Mouse (Mus musculus) embryo, embryonic 11 days (tissue): ENCODE results near the gene Slfn4.
"Not testable (repeated sequence)": the region's sequence is repeated elsewhere in the genome, so short reads cannot be mapped to it uniquely, and the experiment has no call there.

ENCODE experiments used
- DNase-seq: peaks from one replicate; pipeline ENCODE4 v3.0.0-alpha.2; 2015

The Slfn4 gene

GRCm38 (mm10) chr11:83174948-83175539 lies at the start of gene Slfn4:
Gene Slfn4, plus strand, starts transcription at chr11:83175186.
- DNase-seq, result no peak

GRCm38 (mm10) chr11:83125633-83126032 lies 49.4 kb upstream of the Slfn4 start:
- not testable (repeated sequence) for DNase-seq

DNA sequence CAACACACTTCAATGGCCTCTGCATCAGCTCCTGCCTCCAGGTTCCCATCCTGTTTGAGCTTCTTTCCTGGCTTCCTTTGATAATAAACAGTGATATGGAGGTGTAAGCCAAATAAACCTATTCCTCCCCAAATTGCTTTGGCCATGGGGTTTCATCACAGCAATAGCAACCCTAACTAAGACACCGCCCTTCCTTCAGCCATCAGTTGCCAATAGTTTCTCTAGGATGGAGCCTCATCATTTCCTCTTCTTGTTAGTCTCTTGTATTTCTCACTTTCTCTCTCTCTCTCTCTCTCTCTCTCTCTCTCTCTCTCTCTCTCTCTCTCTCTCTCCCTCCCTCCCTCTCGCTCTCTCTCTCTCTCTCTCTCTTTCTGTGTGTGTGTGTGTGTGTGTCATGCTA lies 37.7 kb upstream of the Slfn4 start:
- not testable (repeated sequence) for DNase-seq

GRCm38 (mm10) chr11:83148939-83149338 lies 26.0 kb upstream of the Slfn4 start:
- not testable (repeated sequence) for DNase-seq

- peak; percentile 11 for DNase-seq
Observed at GRCm38 (mm10) chr11:83191134-83191893, 16.3 kb downstream of the Slfn4 start, which contains the start of gene Slfn3. Gene Slfn3, plus strand, starts transcription at chr11:83191330.

- DNase-seq, result peak; percentile 56
Observed at GRCm38 (mm10) chr11:83192001-83192400, 17.0 kb downstream of the Slfn4 start.

GRCm38 (mm10) chr11:83205002-83205401 lies 30.0 kb downstream of the Slfn4 start:
- no peak for DNase-seq

- DNase-seq, result no peak
Observed at GRCm38 (mm10) chr11:83216119-83216518, 41.1 kb downstream of the Slfn4 start.

GRCm38 (mm10) chr11:83221328-83221877 lies 46.4 kb downstream of the Slfn4 start:
- no peak for DNase-seq

DNA sequence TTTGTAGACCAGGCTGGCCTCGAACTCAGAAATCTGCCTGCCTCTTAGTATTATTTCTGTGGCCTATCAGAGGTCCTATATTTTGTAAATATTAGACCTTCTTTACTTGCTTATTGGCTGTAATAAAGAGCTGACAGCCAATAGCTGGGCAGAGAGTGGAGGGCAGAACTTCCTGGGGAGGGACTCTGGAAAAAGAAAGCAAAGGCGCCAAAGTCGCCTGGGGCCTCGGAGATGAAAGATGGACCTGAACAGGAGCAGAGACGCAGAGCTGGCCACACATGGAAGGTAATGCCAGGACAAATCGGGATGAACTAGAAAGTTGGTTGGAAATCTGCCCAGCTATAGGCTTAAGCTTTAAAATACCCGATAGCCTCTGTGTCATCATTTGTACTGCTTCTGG lies 48.4 kb downstream of the Slfn4 start:
- no peak for DNase-seq

GRCm38 (mm10) chr11:83223793-83224192 lies 48.8 kb downstream of the Slfn4 start:
- not testable (repeated sequence) for DNase-seq

- DNase-seq, result no peak
Observed at GRCm38 (mm10) chr11:83224217-83224616, 49.2 kb downstream of the Slfn4 start.

DNA sequence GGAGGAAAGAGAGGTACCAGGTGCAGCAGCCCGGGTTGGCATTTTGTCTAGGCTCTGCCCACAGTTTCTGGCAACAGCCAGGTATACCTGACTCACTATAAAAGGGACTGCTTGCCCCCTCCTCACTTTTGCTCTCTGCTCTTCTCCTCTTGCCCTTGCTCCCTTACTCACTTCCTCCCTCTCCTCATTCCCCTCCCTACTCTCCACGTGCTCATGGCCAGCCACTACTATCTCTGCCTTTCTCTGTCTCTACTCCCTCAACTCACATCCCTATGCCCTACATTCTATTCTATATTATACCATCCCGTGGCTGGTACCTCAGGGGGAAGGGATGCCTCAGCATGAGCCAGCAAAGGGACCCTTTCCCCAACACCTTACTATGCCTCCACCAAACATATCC lies 49.8 kb downstream of the Slfn4 start:
- no peak for DNase-seq

- no peak for DNase-seq
Observed at GRCm38 (mm10) chr11:83225371-83225960, 50.5 kb downstream of the Slfn4 start.

DNA sequence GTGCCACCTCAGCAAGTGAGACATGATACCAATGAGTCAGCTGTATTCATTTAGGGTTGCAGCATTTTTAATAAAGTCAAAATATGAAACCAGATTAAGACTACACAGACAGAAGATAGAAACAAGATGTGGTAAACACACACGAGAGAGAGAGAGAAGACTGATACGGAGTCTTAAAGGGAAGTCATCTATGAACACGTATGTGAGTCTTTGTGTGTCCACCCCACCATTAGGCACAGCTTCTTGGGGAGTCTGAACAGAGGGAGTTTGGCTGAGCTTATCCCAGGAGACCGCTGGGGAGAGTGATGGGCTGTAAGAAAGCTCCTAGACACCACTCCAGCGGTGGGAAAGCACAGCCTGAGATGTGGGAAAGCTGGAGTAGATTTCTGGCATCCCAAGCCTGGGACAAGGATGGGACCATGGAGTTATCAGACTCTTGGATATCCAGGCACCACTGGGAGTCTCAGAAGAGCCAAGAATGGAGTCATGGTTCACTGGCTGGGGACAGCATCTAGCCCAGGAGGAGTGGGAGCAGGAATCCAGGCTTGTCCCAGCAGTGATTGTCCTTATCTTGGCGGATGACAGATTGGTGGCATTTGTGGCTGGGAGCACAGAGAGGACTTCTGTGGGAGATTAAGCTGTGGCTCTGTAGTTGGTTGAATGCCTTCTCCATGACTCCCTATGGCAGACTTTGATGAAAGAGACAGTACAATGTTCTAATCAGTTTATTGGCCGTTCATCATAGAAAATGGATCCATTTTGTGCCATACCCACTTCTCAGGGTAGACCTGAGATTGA lies 53.1 kb downstream of the Slfn4 start:
- DNase-seq, result no peak

- peak; percentile 7 for DNase-seq
Observed at GRCm38 (mm10) chr11:83230966-83231365, 56.0 kb downstream of the Slfn4 start.

GRCm38 (mm10) chr11:83233621-83234020 lies 58.6 kb downstream of the Slfn4 start:
- DNase-seq, result peak; percentile 9

GRCm38 (mm10) chr11:83237390-83237789 lies 62.4 kb downstream of the Slfn4 start:
- not testable (repeated sequence) for DNase-seq

- DNase-seq, result no peak
Observed at GRCm38 (mm10) chr11:83238389-83238788, 63.4 kb downstream of the Slfn4 start.

- peak; percentile 10 for DNase-seq
Observed at GRCm38 (mm10) chr11:83239811-83240210, 64.8 kb downstream of the Slfn4 start.
